Mouse (Mus musculus) lung, embryonic 14.5 days (tissue): ENCODE results near the gene Chd5. TPM values are rescaled to one million over a fixed set of nuclear protein-coding genes. Genes with fewer than 3 reads are reported as not detected.
A peak's percentile ranks its signal among the peaks of the same experiment; 100 is the strongest.

Experiments used
- ATAC-seq: fragments of 200-750 bp; cut with Nextera tagmentation; 2 replicates; pipeline ENCODE4 v1.8.0; 2017; ENCODE audit warnings: mild to moderate bottlenecking, moderate TSS enrichment, moderate library complexity; ENCODE audit not compliant: insufficient read depth
- DNase-seq: peaks from one replicate; pipeline ENCODE4 v3.0.0-alpha.2; 2015
- H3K27ac ChIP-seq: fragments of 300-500 bp; sonication (generic); 2 replicates; pipeline ENCODE4 v1.5.1; 2014; ENCODE audit warnings: low read depth, mild to moderate bottlenecking, moderate library complexity
- H3K27me3 ChIP-seq: fragments of 300-500 bp; sonication (generic); 2 replicates; pipeline ENCODE4 v1.6.1; 2014; ENCODE audit warnings: low read length, control low read depth; ENCODE audit not compliant: insufficient read depth
- H3K36me3 ChIP-seq: fragments of 300-500 bp; sonication (generic); 2 replicates; pipeline ENCODE4 v1.6.1; 2014; ENCODE audit warnings: control low read depth; ENCODE audit not compliant: insufficient read depth
- H3K4me1 ChIP-seq: fragments of 300-500 bp; sonication (generic); 2 replicates; pipeline ENCODE4 v1.6.1; 2014; ENCODE audit warnings: antibody characterized with exemption, control low read depth; ENCODE audit not compliant: insufficient read depth
- H3K4me2 ChIP-seq: fragments of 300-500 bp; sonication (generic); 2 replicates; pipeline ENCODE4 v1.6.1; 2014; ENCODE audit warnings: mild to moderate bottlenecking
- H3K4me3 ChIP-seq: fragments of 300-500 bp; sonication (generic); 2 replicates; pipeline ENCODE4 v1.5.1; 2014; ENCODE audit warnings: low read depth, low read length
- H3K9ac ChIP-seq: fragments of 300-500 bp; sonication (generic); 2 replicates; pipeline ENCODE4 v1.6.1; 2014
- H3K9me3 ChIP-seq: fragments of 300-500 bp; sonication (generic); 2 replicates; pipeline ENCODE4 v1.6.1; 2016; ENCODE audit warnings: low read depth, low read length, control low read depth
- CTCF ChIP-seq: IDR thresholded peaks from 2 replicates; pipeline ENCODE4 v1.5.1; 2016; ENCODE audit warnings: antibody characterized with exemption, low read depth
- WGBS: fragments of 180-500 bp; shearing (Covaris S2); extraction: QIAGEN DNeasy Blood & Tissue Kit; methylation state at CpG from one replicate; pipeline ENCODE4 v1.1.7; 2014; 5-methylcytosine and 5-hydroxymethylcytosine counted together
- polyA plus RNA-seq: library from polyadenylated mRNA; unstranded; fragments of >200 nt; fragmentation: Nextera tagmentation; extraction: Ambion mirVana; gene quantifications from 2 replicates; pipeline ENCODE4 v1.2.1, GENCODE M21; 2014

Gene Chd5
- polyA plus RNA-seq, 1 experiment from 2014 or later, result 0.07 TPM

DNA sequence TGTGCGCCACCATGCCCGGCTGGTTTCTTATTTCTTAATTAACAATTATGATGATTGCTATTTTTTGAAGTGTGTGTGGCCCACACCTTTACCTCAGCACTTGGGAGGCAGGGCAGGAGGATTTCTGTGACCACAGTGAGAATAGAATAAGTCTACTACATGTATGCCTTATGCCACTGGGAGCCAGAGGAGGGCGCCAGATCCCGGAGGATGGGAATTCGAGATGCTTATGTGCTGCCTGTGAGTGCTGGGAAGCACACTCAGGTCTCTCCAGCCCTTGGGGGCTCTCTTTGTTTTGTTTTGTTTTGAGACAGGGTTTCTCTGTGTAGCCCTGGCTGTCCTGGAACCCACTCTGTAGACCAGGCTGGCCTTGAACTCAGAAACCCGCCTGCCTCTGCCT is 9.8 kb upstream of the Chd5 start:
- H3K27ac ChIP-seq, result no peak overlapping the region
- H3K4me1 ChIP-seq, result peaks cover 8% of the 10 kb centered on the region
- ATAC-seq (no peak), DNase-seq (peak; percentile 56)
- no peaks in the 10 kb centered on the region for H3K27me3 ChIP-seq
- no peaks in the 10 kb centered on the region for H3K9me3 ChIP-seq
- no peak overlapping the region for H3K4me3 ChIP-seq
- WGBS, result 72% methylated on average over 6 of the region's 6 CpGs
- H3K36me3 ChIP-seq, result peaks cover 66% of the 10 kb centered on the region
- H3K9ac ChIP-seq, result no peak overlapping the region
- TF ChIP-seq CTCF, result peak; percentile 57
- H3K4me2 ChIP-seq, result no peak overlapping the region

DNA sequence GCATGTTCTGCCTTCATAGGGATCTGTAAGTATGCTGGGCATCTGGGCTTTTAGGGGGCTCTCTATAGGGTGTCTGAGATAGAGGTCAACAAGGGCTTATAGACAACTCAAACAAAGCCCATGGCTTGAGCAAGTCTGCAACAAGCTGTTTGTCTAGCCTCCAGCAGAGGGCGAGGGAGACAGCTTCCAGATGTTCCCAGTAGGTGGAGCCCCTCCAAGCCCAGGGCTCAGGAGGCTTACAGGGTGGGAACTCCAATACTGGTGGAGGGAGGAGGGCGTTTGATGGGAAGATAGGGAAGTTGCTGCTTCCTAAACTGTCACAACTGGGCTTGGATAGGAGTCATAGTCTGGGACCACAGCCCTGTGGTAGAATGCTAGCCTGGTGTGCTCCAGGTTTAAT is 5.5 kb upstream of the Chd5 start:
- H3K27me3 ChIP-seq, result peaks cover 14% of the 10 kb centered on the region
- H3K36me3 ChIP-seq, result peaks cover 77% of the 10 kb centered on the region
- peak; percentile 98 for TF ChIP-seq CTCF
- H3K4me3 ChIP-seq, result no peak overlapping the region
- WGBS, result 32% methylated on average over 2 of the region's 2 CpGs
- no peak overlapping the region for H3K9ac ChIP-seq
- no peaks in the 10 kb centered on the region for H3K4me1 ChIP-seq
- H3K27ac ChIP-seq, result no peak overlapping the region
- H3K4me2 ChIP-seq, result no peak overlapping the region
- ATAC-seq (peak; percentile 42), DNase-seq (peak; percentile 88)
- H3K9me3 ChIP-seq, result no peaks in the 10 kb centered on the region

DNA sequence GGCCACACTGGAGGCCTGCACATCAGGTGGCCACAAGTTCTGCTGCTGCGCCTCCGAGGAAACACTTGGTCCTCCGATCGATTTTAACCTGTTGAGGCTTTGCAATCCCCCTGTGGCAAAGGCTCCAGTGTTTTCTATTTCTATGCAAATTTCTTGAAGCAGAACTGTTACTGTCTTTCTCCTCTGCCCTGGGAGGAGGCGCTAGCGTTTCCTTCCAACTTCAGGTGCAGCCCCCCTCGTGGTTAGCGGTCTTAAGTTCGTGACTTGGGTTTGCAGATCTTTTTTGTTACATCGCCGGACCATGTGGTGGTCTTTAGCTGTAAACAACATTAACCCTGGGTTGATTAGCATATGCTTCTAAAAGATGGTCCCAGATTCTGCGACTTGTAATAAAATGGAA is 4.9 kb upstream of the Chd5 start:
- no peak overlapping the region for H3K9ac ChIP-seq
- H3K27me3 ChIP-seq, result peaks cover 20% of the 10 kb centered on the region
- 95% methylated on average over 12 of the region's 12 CpGs for WGBS
- DNase-seq (no peak), ATAC-seq (no peak)
- peaks cover 72% of the 10 kb centered on the region for H3K36me3 ChIP-seq
- no peak overlapping the region for H3K27ac ChIP-seq
- no peak overlapping the region for H3K4me3 ChIP-seq
- H3K9me3 ChIP-seq, result no peaks in the 10 kb centered on the region
- H3K4me2 ChIP-seq, result no peak overlapping the region
- no peaks in the 10 kb centered on the region for H3K4me1 ChIP-seq
- no peak for TF ChIP-seq CTCF

DNA sequence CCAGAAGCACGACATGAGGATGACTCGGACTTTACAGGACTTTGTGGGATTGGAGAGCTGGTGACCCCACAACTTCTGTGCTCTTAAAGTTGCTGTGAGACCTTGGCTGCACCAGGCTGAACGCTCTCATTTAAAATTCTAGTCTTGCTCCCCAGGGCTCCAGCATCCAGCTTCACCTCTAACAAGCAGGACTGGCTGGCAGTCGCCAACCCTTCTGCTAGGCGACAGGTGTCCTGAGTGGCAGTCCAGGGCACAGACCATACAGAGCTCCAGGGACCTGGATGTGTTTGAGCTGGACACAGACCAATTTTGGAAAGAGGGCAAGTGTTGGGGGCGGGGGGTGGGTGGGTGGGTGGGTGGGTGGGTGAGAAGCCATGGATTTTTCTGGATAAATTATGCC is 679 bp upstream of the Chd5 start:
- no peak for ATAC-seq

DNA sequence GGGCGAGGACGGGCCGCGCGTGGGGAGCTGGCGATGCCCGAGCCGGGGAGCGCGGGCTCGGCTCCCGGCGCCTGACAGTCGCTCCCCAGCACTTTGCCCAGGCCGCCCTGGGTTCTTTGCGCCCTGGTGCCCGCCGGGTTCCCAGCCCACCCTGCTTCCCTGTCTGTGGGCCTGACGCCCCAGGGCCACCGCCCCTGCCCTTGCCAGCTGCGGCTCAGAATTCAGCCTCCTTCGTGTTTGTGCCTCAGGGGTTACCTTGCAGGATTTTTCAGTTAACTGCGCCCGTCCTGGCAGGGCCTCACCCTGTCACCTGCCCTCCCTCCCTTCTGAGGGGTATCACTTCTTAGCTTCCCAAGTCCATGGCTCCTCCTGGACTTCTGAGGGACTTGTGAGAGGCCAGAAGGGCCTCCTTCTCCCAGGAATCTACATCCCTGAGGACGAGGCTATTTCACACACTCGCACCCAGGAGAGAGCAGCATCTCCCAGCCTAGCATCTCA is 891 bp downstream of the Chd5 start:
- peaks cover 56% of the 10 kb centered on the region for H3K27me3 ChIP-seq
- H3K4me2 ChIP-seq, result peak overlapping the region; percentile 98
- peak overlapping the region; percentile 46; the same call in 1 of the 2 replicates for H3K9ac ChIP-seq
- 4% methylated on average over 15 of the region's 26 CpGs for WGBS
- no peak for DNase-seq
- no peaks in the 10 kb centered on the region for H3K9me3 ChIP-seq
- no peaks in the 10 kb centered on the region for H3K4me1 ChIP-seq
- H3K27ac ChIP-seq, result no peak overlapping the region
- H3K4me3 ChIP-seq, result peak overlapping the region; percentile 55
- peaks cover 14% of the 10 kb centered on the region for H3K36me3 ChIP-seq
- no peak for TF ChIP-seq CTCF
- no peak for ATAC-seq

More for the DNA sequence above, 679 bp upstream of the Chd5 start:
- TF ChIP-seq CTCF, result no peak
- Histone ChIP-seq H3K27ac (no peak overlapping the region), H3K4me2 (no peak overlapping the region), H3K4me1 (no peaks in the 10 kb centered on the region), H3K9me3 (no peaks in the 10 kb centered on the region), H3K9ac (no peak overlapping the region), H3K36me3 (peaks cover 30% of the 10 kb centered on the region), H3K4me3 (no peak overlapping the region), H3K27me3 (peaks cover 52% of the 10 kb centered on the region)
- DNase-seq, result no peak
- 26% methylated on average over 6 of the region's 6 CpGs for WGBS

DNA sequence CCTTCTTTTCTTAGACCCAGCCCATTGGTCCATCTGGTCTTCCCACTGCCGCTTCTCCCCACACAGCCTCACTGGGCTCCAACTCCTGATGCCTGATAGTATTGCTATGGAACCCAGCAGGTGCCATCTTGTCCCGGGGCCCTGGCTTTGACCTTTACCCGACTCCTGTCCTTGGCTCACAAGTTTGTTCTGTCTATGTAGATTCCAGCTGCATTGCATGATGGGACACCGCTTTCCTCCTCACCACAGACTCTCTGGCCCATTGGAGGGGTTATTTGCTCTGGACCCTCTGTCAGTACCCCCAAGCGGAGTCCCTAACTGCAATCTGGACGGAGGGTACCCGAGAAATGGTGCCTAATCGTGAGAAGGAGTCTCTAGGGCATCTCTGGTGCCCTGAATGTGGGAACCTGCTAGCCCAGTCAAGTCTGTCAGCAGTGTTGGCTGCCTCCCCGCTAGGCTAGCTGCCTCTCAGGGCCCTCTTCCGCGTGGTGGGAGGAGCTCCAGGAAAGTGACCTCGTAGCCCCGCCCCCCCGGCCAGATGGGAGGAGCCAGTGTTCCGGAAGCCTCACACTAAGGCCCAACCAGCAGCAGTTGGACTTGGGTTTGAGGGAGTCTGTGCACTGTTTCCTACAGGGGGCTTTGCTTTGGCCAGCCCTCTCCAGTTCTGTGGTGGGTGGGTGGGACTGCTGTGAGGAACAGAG is 2.3 kb downstream of the Chd5 start:
- TF ChIP-seq CTCF, result no peak
- Histone ChIP-seq H3K4me1 (no peaks in the 10 kb centered on the region), H3K36me3 (peaks cover 2% of the 10 kb centered on the region; the same call in 1 of the 2 replicates), H3K9me3 (no peaks in the 10 kb centered on the region), H3K27me3 (peaks cover 56% of the 10 kb centered on the region), H3K4me2 (no peak overlapping the region), H3K27ac (no peak overlapping the region), H3K4me3 (no peak overlapping the region), H3K9ac (no peak overlapping the region)
- DNase-seq (peak; percentile 41), ATAC-seq (no peak; the same call in 1 of the 2 replicates)
- 35% methylated on average over 15 of the region's 15 CpGs for WGBS

DNA sequence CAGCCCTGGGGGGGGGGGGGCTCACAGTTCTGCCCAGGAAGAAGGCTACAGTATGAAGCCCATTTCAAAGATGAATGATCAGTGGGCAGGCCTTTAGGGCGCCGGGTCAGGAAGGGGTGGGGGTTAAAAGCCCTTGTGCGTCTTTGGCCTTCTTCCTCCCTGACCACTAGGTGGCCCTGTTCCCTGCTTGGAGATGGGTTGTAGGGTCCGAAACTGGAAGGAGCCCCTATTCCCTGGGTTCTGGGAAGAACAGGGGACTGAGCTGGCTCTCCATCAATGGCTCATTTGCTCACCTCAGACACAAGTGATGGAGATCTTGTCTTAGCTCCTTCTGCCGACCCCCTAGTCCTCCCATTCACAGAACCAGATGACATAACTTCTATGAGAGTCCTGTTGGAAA is 4.8 kb downstream of the Chd5 start:
- TF ChIP-seq CTCF, result peak; percentile 70
- H3K9ac ChIP-seq, result no peak overlapping the region
- H3K9me3 ChIP-seq, result no peaks in the 10 kb centered on the region
- DNase-seq (peak; percentile 57), ATAC-seq (no peak)
- no peak overlapping the region for H3K4me3 ChIP-seq
- no peak overlapping the region for H3K27ac ChIP-seq
- peaks cover 39% of the 10 kb centered on the region for H3K27me3 ChIP-seq
- no peak overlapping the region for H3K4me2 ChIP-seq
- no peaks in the 10 kb centered on the region for H3K4me1 ChIP-seq
- no peaks in the 10 kb centered on the region for H3K36me3 ChIP-seq
- WGBS, result 16% methylated on average over 5 of the region's 5 CpGs
